Mouse (Mus musculus) bone marrow macrophage, adult 2 months (primary cell): ENCODE results near the gene Ebpl.

Experiments used
- CTCF ChIP-seq: IDR thresholded peaks from 2 replicates; pipeline ENCODE4 v1.5.1; 2012; ENCODE audit warnings: low read depth, mild to moderate bottlenecking, low read length, moderate library complexity
- POLR2A ChIP-seq: IDR thresholded peaks from 2 replicates; pipeline ENCODE4 v1.6.1; 2012; ENCODE audit warnings: mild to moderate bottlenecking, low read depth, low read length, borderline replicate concordance

- TF ChIP-seq CTCF (no peak), POLR2A (no peak)
These were observed 49.3 kb downstream of the Ebpl start for GRCm38 (mm10) chr14:61310963-61311362.
